Mouse (Mus musculus) spleen, adult 2 months (tissue): ENCODE results near the gene Ifi207. TPM values are rescaled to one million over a fixed set of nuclear protein-coding genes. Genes with fewer than 3 reads are reported as not detected.
"Not testable (repeated sequence)": the region's sequence is repeated elsewhere in the genome, so short reads cannot be mapped to it uniquely, and the experiment has no call there.

Experiments used
- DNase-seq, 2 experiments: peaks; one replicate each; pipeline versions ENCODE4 v3.0.0 to v3.0.0-alpha.2; 2012 to 2021; ENCODE audit warnings: low spot score in 2 of 2, low read depth in 1 of 2
- H3K27ac ChIP-seq: fragments of 200-500 bp; 2 replicates; pipeline ENCODE4 v1.5.1; 2012; ENCODE audit warnings: low read length, inconsistent platforms; ENCODE audit not compliant: insufficient read depth
- H3K27me3 ChIP-seq: fragments of 200-500 bp; 2 replicates; pipeline ENCODE4 v1.6.1; 2012; ENCODE audit warnings: mild to moderate bottlenecking, moderate library complexity, low read length, inconsistent platforms; ENCODE audit not compliant: control insufficient read depth, insufficient read depth
- H3K36me3 ChIP-seq: fragments of 200-500 bp; 2 replicates; pipeline ENCODE4 v1.6.1; 2012; ENCODE audit warnings: mild to moderate bottlenecking, low read length, inconsistent platforms; ENCODE audit not compliant: control insufficient read depth, insufficient read depth
- H3K4me1 ChIP-seq: fragments of 200-500 bp; 2 replicates; pipeline ENCODE4 v1.6.1; 2011; ENCODE audit warnings: inconsistent platforms; ENCODE audit not compliant: control insufficient read depth, insufficient read depth, insufficient read length
- H3K4me3 ChIP-seq: fragments of 200-500 bp; 2 replicates; pipeline ENCODE4 v1.5.1; 2011; ENCODE audit warnings: mild to moderate bottlenecking, inconsistent platforms; ENCODE audit not compliant: insufficient read depth, insufficient read length; ENCODE audit errors: extremely low read depth
- CTCF ChIP-seq: fragments of 200-500 bp; IDR thresholded peaks from 2 replicates; pipeline ENCODE4 v1.5.1; 2011; ENCODE audit warnings: mild to moderate bottlenecking, inconsistent platforms; ENCODE audit not compliant: insufficient read depth, insufficient read length, insufficient replicate concordance; ENCODE audit errors: extremely low read depth
- POLR2A ChIP-seq: fragments of 200-500 bp; IDR thresholded peaks from 2 replicates; pipeline ENCODE4 v1.6.1; 2011; ENCODE audit warnings: low read depth, low read length, inconsistent platforms
- WGBS: fragments of 180-500 bp; shearing (Covaris S2); methylation state at CpG from one replicate; pipeline ENCODE4 v1.1.7; 2018; 5-methylcytosine and 5-hydroxymethylcytosine counted together
- polyA plus RNA-seq: library from polyadenylated mRNA; depleted of rRNA; stranded (reverse); fragments of >200 nt; gene quantifications from 2 replicates; pipeline ENCODE4 v1.2.3, GENCODE M21; 2012; rRNA removed

Ifi207 gene
- polyA plus RNA-seq, 1 experiment = 10.0 TPM

DNA sequence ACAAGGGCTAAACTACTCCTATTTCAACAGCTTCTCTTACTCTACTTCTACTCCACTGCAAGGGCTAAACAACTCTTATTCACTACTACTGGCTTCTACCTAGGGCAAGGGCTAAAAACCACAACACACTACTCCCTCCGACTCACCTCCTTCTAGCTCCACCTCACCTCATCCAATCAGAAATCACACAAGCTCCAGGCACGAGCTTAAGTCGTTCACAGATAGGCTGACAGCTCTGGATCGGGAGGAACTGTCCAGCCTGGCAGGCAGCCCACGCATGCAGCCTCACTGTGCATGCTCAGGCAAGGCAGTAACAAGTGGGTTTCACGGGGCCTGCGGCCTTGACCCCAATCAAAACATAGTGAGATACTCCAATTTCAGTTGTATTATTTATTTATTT lies 8.3 kb downstream of the Ifi207 start:
- 70% methylated on average over 7 of the region's 7 CpGs for WGBS
- no peak overlapping the region for H3K27ac ChIP-seq
- no peak for DNase-seq
- H3K36me3 ChIP-seq = no peaks in the 10 kb centered on the region
- no peak overlapping the region for H3K4me3 ChIP-seq
- H3K4me1 ChIP-seq = no peaks in the 10 kb centered on the region
- no peaks in the 10 kb centered on the region for H3K27me3 ChIP-seq
- TF ChIP-seq POLR2A (no peak), CTCF (no peak)

DNA sequence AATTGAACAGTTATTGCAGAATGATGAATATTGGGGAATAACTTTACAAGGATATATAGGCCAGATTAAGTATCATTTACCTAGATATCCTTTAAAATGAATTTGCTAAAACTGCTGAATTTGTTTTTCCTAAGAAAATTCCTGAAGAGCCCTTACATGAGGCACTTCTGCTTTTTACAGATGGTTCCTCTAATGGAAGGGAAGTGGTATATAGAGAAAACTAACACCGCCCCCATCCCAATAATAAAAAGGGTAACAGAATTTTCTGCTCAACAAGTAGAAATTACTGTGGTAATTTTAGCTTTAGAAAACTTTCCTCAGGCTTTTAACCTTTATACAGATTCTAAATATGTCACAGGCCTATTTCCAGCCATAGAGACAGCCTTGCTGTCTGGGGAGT lies 47.3 kb downstream of the Ifi207 start:
- Histone ChIP-seq H3K36me3 (peaks cover 3% of the 10 kb centered on the region; the same call in 1 of the 2 replicates), H3K27ac (no peak overlapping the region), H3K4me3 (no peak overlapping the region), H3K27me3 (no peaks in the 10 kb centered on the region), H3K4me1 (no peaks in the 10 kb centered on the region)
- TF ChIP-seq POLR2A (no peak), CTCF (no peak)
- DNase-seq = no peak
- 33% methylated on average over 1 of the region's 1 CpGs for WGBS

DNA sequence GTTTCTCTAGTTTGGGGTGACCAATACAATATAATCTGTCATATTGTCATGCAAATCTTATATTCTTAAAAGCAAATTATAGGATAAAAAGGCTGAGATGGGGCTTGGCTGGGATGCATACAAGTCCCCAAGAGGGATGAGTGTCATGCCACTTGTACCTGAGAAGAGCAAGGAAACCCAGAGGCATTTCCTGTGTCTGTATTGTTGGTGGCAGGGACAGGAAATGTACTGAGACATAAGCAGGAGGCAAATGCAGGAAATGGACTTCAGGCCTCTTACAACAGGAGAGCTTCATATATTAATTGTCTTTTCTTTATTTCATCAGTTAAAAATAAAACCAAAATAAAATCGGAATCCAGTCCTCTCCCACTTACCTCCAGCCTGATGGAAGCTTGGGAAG lies 62.9 kb downstream of the Ifi207 start:
- not testable (repeated sequence) for H3K4me1 ChIP-seq, H3K4me3 ChIP-seq, DNase-seq, H3K27ac ChIP-seq, H3K36me3 ChIP-seq, H3K27me3 ChIP-seq
- 74% methylated on average over 1 of the region's 1 CpGs for WGBS

DNA sequence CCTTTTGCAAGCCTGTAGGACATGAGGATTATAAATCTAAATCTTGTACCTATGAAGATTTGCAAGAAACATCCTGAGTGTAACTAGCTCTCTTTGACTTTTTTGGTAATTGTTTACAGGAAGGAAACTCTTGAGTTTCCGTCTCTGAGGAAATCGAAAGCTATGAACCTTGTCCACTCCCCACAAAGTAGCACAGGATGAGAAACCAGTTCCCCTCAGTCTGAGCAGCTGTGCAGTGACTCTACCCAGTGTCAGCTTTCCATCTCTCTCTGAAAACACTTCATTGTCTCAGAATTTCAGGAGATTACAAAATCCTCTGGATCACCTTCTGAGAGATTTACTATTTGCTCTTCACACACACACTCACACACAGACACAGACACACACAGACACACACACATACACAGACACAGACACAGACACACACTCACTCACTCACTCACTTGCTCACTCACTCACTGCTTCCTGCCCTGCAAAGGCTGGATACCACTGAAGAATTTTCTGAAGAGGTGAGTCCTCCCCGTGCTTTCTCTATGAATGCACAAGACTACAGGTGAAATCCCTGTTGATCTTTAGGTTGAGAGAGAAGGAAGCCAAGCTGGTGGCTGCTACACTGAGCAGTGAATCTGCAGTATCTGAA lies 68.0 kb downstream of the Ifi207 start, which contains the start of gene Ifi208:
Ifi208 (plus strand) TSS at position 218 of the 640 bp plus-strand sequence.
- DNase-seq = peak in 1 of 2 experiments; percentile 47

More for the DNA sequence above, 68.0 kb downstream of the Ifi207 start, which contains the start of gene Ifi208:
- 10% methylated on average over 3 of the region's 3 CpGs for WGBS
- not testable (repeated sequence) for H3K36me3 ChIP-seq, H3K27me3 ChIP-seq, H3K4me1 ChIP-seq
- peak within 1 kb of the TSS; percentile 34 for H3K4me3 ChIP-seq
- peak within 1 kb of the TSS; percentile 82 for H3K27ac ChIP-seq

Other genes starting within 250 kb of the Ifi207 start
- 1.0 and 2.1 TPM in 2 replicates for gene Ifi214, start 205.8 kb downstream of the Ifi207 start, polyA plus RNA-seq
- 9.0 and 18.9 TPM in 2 replicates for gene Ifi213, start 142.5 kb downstream of the Ifi207 start, polyA plus RNA-seq
- gene Ifi209, start 110.8 kb downstream of the Ifi207 start, polyA plus RNA-seq = 4.2 and 7.8 TPM in 2 replicates
- 11.4 and 12.9 TPM in 2 replicates for gene Ifi208, start 68.1 kb downstream of the Ifi207 start, polyA plus RNA-seq
- 0.75 and 1.4 TPM in 2 replicates for gene Ifi204, start 25.2 kb upstream of the Ifi207 start, polyA plus RNA-seq
- 0.49 and 0.55 TPM in 2 replicates for gene Ifi211, start 171.3 kb upstream of the Ifi207 start, polyA plus RNA-seq
- 8.7 and 20.9 TPM in 2 replicates for gene Mndal, start 200.7 kb upstream of the Ifi207 start, polyA plus RNA-seq
- 23.4 and 29.8 TPM in 2 replicates for gene Ifi203, start 200.9 kb upstream of the Ifi207 start, polyA plus RNA-seq
- gene Ifi202b, start 241.0 kb upstream of the Ifi207 start, polyA plus RNA-seq = 0.13 TPM in 1 of 2 replicates, not detected in the other